Mouse (Mus musculus): Measurements from ENCODE around the gene Bbs1. TPM values are rescaled to one million over a fixed set of nuclear protein-coding genes. Genes with fewer than 3 reads are reported as not detected.

Bbs1 gene
- total and polyA plus RNA-seq, 3 experiments: 1.2 to 1.9 TPM; not detected in 1

DNA sequence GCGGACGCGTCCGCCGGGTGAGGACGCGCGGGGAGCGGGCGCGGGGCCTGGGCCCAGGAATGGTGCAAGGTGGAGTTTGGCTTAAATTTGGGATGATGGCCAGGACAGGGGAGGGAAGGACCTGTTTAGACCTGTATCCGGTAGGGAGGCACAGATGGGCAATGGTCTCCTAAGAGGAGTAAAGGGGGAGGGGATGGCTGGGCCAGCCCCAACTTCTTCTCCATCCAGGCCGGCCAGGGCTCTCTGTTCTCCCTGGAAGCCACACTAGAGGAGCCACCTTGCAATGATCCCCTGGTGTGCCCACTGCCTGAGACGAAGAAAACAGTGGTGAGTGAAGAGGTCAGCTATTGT lies 51.0 kb downstream of the Bbs1 start:
- no peak overlapping the region for H3K9ac ChIP-seq (ENCODE audit: control insufficient read depth, low read depth, low read length, poor library complexity, severe bottlenecking)
- H3K27me3 ChIP-seq (ENCODE audit: control insufficient read depth in 1 of 2, insufficient read depth in 2 of 2, low read length in 2 of 2): peaks cover 2 to 3% of the 10 kb centered on the region in 2 experiments; a peak in 3 of 4 replicates
- H3K4me1 ChIP-seq (ENCODE audit: control insufficient read depth in 1 of 2, insufficient read depth in 2 of 2, low read length in 2 of 2): peaks cover 0 to 5% of the 10 kb centered on the region in 2 experiments; a peak in 1 of 4 replicates
- no peaks in the 10 kb centered on the region for H3K36me3 ChIP-seq (ENCODE audit: control insufficient read depth in 1 of 2, insufficient read depth in 2 of 2, low read length in 2 of 2)
- no peak overlapping the region for H3K27ac ChIP-seq (ENCODE audit: control insufficient read depth, low read depth, low read length)
- no peaks in the 10 kb centered on the region for H3K79me2 ChIP-seq (ENCODE audit: control insufficient read depth, insufficient read depth, low read length, poor library complexity)
- DNase-seq (ENCODE audit: low read depth, low spot score): no peak
- no peak overlapping the region for H3K4me3 ChIP-seq (ENCODE audit: control insufficient read depth in 1 of 2, insufficient read depth in 1 of 2, low read depth in 2 of 2, low read length in 2 of 2)
- no peaks in the 10 kb centered on the region for H3K9me3 ChIP-seq (replicated peaks; ENCODE audit: insufficient read depth, low read length)
- TF ChIP-seq GATA1 (IDR thresholded peaks at IDR 0.05; ENCODE audit: low read depth, low read length) (no peak), E2F4 (IDR thresholded peaks at IDR 0.05; ENCODE audit: borderline replicate concordance, low read depth, low read length) (no peak), MYC (IDR thresholded peaks at IDR 0.05; ENCODE audit: low read depth, low read length) (no peak), ZNF384 (IDR thresholded peaks at IDR 0.05; ENCODE audit: low read depth, low read length) (no peak), USF1 (IDR thresholded peaks at IDR 0.05; ENCODE audit: low read depth, low read length) (no peak), USF2 (IDR thresholded peaks at IDR 0.05; ENCODE audit: borderline replicate concordance in 1 of 2, insufficient read depth in 1 of 2, low read depth in 1 of 2, low read length in 2 of 2) (no peak), UBTF (IDR thresholded peaks at IDR 0.05; ENCODE audit: borderline replicate concordance, insufficient read depth, low read depth, low read length) (no peak), SIN3A (IDR thresholded peaks at IDR 0.05; ENCODE audit: low read length) (no peak), POLR2A (IDR thresholded peaks at IDR 0.05; ENCODE audit: control insufficient read depth in 1 of 2, insufficient read depth in 1 of 2, low read depth in 1 of 2, low read length in 2 of 2, poor library complexity in 1 of 2) (no peak), ETS1 (IDR thresholded peaks at IDR 0.05; ENCODE audit: low read depth, low read length) (no peak), EP300 (IDR thresholded peaks at IDR 0.05; ENCODE audit: low read depth in 1 of 2, low read length in 2 of 2) (no peak), ELF1 (IDR thresholded peaks at IDR 0.05; ENCODE audit: low read depth, low read length) (no peak)

DNA sequence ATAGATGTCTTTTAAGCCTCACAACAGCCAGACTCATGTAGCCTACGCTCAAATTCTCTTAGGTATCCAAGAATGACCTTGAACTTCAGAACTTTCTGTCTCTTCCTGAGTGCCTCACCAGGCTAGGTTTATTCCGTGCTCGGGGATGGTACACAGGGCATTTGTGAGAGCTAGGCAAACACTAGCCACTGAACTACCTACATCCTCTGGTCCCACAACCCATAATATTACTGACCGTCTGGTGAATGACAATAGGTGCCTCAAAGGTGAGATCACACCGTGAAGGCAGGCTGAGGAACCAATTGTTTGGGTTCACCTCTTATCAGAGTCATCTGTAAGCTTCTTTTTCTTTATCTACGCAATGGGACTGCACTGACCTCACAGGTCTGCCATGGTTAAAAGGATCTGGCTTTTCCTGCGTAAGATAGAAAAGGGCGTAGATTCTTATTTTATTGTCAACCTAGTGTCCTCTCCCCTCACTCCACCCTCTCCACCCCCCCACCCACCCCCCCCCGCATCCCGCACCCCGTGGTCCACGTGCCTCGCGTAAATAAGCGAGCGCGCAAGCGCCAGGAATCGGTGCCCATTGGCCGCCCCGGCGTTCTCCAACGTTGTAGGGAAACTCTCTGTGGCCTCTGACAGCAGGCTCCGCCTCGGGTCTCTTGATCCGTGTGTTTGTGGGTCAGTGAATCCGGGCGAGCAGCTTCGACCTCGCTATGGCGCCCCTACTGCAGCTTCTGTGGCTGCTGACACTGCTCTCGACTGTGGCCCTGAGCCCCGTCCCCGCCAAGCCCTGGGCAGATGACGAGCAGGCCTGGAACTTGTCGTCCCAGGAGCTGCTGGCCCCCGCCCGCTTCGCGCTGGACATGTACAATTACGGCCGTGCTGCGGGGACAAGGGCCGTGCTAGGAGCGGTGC lies 51.6 kb downstream of the Bbs1 start, which contains the start of gene Ctsf:
Ctsf (plus strand) TSS at position 579 of the 918 bp plus-strand sequence.
- peaks cover 0 to 5% of the 10 kb centered on the region in 2 experiments; a peak in 1 of 4 replicates for H3K4me1 ChIP-seq (ENCODE audit: control insufficient read depth in 1 of 2, insufficient read depth in 2 of 2, low read length in 2 of 2)
- TF ChIP-seq JUND (IDR thresholded peaks at IDR 0.05; ENCODE audit: low read depth, low read length) (no peak), TCF12 (IDR thresholded peaks at IDR 0.05; ENCODE audit: low read depth, low read length) (no peak), ZKSCAN1 (IDR thresholded peaks at IDR 0.05; ENCODE audit: low read depth, low read length) (no peak), BHLHE40 (IDR thresholded peaks at IDR 0.05; ENCODE audit: borderline replicate concordance, low read depth, low read length) (no peak), USF1 (IDR thresholded peaks at IDR 0.05; ENCODE audit: low read depth, low read length) (no peak), KAT2A (conservative IDR thresholded peaks at IDR 0.05; ENCODE audit: low read depth, low read length) (no peak), E2F4 (IDR thresholded peaks at IDR 0.05; ENCODE audit: borderline replicate concordance, low read depth, low read length) (no peak), CHD2 (IDR thresholded peaks at IDR 0.05; ENCODE audit: low read length) (no peak), ETS1 (IDR thresholded peaks at IDR 0.05; ENCODE audit: low read depth, low read length) (no peak), RAD21 (IDR thresholded peaks at IDR 0.05; ENCODE audit: low read depth, low read length) (no peak), MYC (IDR thresholded peaks at IDR 0.05; ENCODE audit: low read depth, low read length) (no peak), TBP (IDR thresholded peaks at IDR 0.05; ENCODE audit: low read depth, low read length) (no peak), MEF2A (IDR thresholded peaks at IDR 0.05; ENCODE audit: extremely low read depth, insufficient replicate concordance, low read depth, low read length, poor library complexity, severe bottlenecking) (no peak)
- H3K36me3 ChIP-seq (ENCODE audit: control insufficient read depth in 1 of 2, insufficient read depth in 2 of 2, low read length in 2 of 2): no peaks in the 10 kb centered on the region
- no peak within 1 kb of the TSS for H3K27ac ChIP-seq (ENCODE audit: control insufficient read depth, low read depth, low read length)
- H3K79me2 ChIP-seq (ENCODE audit: control insufficient read depth, insufficient read depth, low read length, poor library complexity): no peaks in the 10 kb centered on the region
- H3K27me3 ChIP-seq (ENCODE audit: control insufficient read depth in 1 of 2, insufficient read depth in 2 of 2, low read length in 2 of 2): peaks cover 2 to 3% of the 10 kb centered on the region in 2 experiments; a peak in 3 of 4 replicates
- DNase-seq (ENCODE audit: low read depth, low spot score): no peak
- no peak within 1 kb of the TSS for H3K4me3 ChIP-seq (ENCODE audit: control insufficient read depth in 1 of 2, insufficient read depth in 1 of 2, low read depth in 2 of 2, low read length in 2 of 2)
- no peaks in the 10 kb centered on the region for H3K9me3 ChIP-seq (replicated peaks; ENCODE audit: insufficient read depth, low read length)
- no peak within 1 kb of the TSS for H3K9ac ChIP-seq (ENCODE audit: control insufficient read depth, low read depth, low read length, poor library complexity, severe bottlenecking)
